Mouse (Mus musculus) frontal cortex, adult 2 months (tissue): ENCODE measurements around the gene Sympk. TPM values are rescaled to one million over a fixed set of nuclear protein-coding genes. Genes with fewer than 3 reads are reported as not detected.

Experiments
- DNase-seq, 2 experiments: peaks; one replicate each; pipeline ENCODE4 v3.0.0; 2022; ENCODE audit warnings: low spot score in 1 of 2; ENCODE audit errors: extremely low spot score in 1 of 2
- polyA plus RNA-seq: library from polyadenylated mRNA; depleted of rRNA; stranded (reverse); fragments of >200 nt; gene quantifications from 2 replicates; pipeline ENCODE4 v1.2.3, GENCODE M21; 2012; rRNA removed

Sympk gene
- 118 and 120 TPM in 2 replicates for polyA plus RNA-seq

GRCm38 (mm10) chr7:19024096-19024506 is at the start of gene Sympk:
Sympk (plus strand) TSS chr7:19024377.
- peak; percentile 91 to 96 for DNase-seq

GRCm38 (mm10) chr7:18978381-18978780 is 45.8 kb upstream of the Sympk start:
- DNase-seq, result peak in 1 of 2 experiments; percentile 63

- DNase-seq, result no peak
These were observed 37.7 kb upstream of the Sympk start for GRCm38 (mm10) chr7:18986503-18986902.

- DNase-seq, result no peak
These were observed 37.1 kb upstream of the Sympk start, which contains the start of gene Nanos2 for GRCm38 (mm10) chr7:18987100-18987499. Nanos2 (plus strand) TSS chr7:18987400.

- DNase-seq, result no peak
These were observed 36.4 kb upstream of the Sympk start for GRCm38 (mm10) chr7:18987747-18988146.

GRCm38 (mm10) chr7:18988780-18989179 is 35.4 kb upstream of the Sympk start:
- no peak for DNase-seq

- DNase-seq, result peak in 1 of 2 experiments; percentile 47
These were observed 34.2 kb upstream of the Sympk start for GRCm38 (mm10) chr7:18989995-18990394.

GRCm38 (mm10) chr7:18990601-18991295 is 33.4 kb upstream of the Sympk start, which contains the start of gene Mypop:
Mypop (plus strand) TSS chr7:18991245.
- peak; percentile 100 for DNase-seq

GRCm38 (mm10) chr7:18991660-18992293 is 32.4 kb upstream of the Sympk start:
- DNase-seq, result peak in 1 of 2 experiments; percentile 45

- DNase-seq, result peak in 1 of 2 experiments; percentile 55
These were observed 31.9 kb upstream of the Sympk start for GRCm38 (mm10) chr7:18992294-18992675.

GRCm38 (mm10) chr7:18993036-18993435 is 31.1 kb upstream of the Sympk start:
- DNase-seq, result no peak

GRCm38 (mm10) chr7:18998835-18999234 is 25.3 kb upstream of the Sympk start:
- no peak for DNase-seq

GRCm38 (mm10) chr7:19000421-19000820 is 23.8 kb upstream of the Sympk start:
- no peak for DNase-seq

- no peak for DNase-seq
These were observed 22.9 kb upstream of the Sympk start for GRCm38 (mm10) chr7:19001066-19001806.

- no peak for DNase-seq
These were observed 22.4 kb upstream of the Sympk start for GRCm38 (mm10) chr7:19001807-19002085.

- no peak for DNase-seq
These were observed 22.1 kb upstream of the Sympk start for GRCm38 (mm10) chr7:19002115-19002514.

GRCm38 (mm10) chr7:19002848-19003498 is 21.2 kb upstream of the Sympk start:
- DNase-seq, result peak; percentile 76 to 90

- DNase-seq, result peak; percentile 88 to 96
These were observed 20.1 kb upstream of the Sympk start, which contains the start of gene Irf2bp1 for GRCm38 (mm10) chr7:19003902-19004630. Irf2bp1 (plus strand) TSS chr7:19004044.

GRCm38 (mm10) chr7:19004631-19005079 is 19.5 kb upstream of the Sympk start:
- DNase-seq, result no peak
